Comparison of ENCODE assay signal across 1 mouse cellular context in the genomic region with DNA sequence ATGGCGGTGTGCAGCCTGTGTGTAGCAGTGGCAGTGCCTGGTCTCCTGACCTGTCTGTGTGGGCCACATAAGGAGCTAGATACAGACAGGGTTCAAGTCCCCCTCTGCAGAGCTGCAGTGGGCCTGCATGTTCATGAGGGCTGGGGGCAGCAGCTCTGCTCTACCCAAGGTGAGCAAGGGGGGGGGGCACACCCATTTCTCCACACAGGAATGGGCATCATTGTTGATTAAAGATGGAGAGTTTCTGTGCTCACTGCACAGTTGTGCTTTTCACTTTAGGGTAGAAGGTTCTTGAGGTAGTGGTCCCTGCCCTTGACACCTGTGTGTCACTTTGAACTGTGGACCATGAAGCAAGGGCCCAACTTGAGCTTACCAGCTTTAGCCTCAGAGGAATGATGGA.
TF ChIP-seq lines count a peak whose summit lies in the region.

No protein-coding gene starts in this region.

TF ChIP-seq in myocyte, 11 proteins besides CTCF, POLR2A, EP300 and RAD21:
- no peak for TF ChIP-seq POLR2AphosphoS2 (IDR thresholded peaks at IDR 0.05; ENCODE audit: insufficient read length, low read depth)
- no peak for TF ChIP-seq MYOD1 (IDR thresholded peaks at IDR 0.05; ENCODE audit: control insufficient read depth in 1 of 3, insufficient read length in 2 of 3, low read depth in 2 of 3)
- no peak for TF ChIP-seq REST (IDR thresholded peaks at IDR 0.05; ENCODE audit: insufficient read depth, insufficient read length)
- no peak for TF ChIP-seq MAX (IDR thresholded peaks at IDR 0.05; ENCODE audit: low read depth)
- no peak for TF ChIP-seq CEBPB (IDR thresholded peaks at IDR 0.05; ENCODE audit: insufficient read depth, poor library complexity, severe bottlenecking)
- no peak for TF ChIP-seq TCF3 (IDR thresholded peaks at IDR 0.05; ENCODE audit: insufficient read length, low read depth)
- no peak for TF ChIP-seq TCF12 (IDR thresholded peaks at IDR 0.05; ENCODE audit: insufficient read depth, poor library complexity, severe bottlenecking)
- TF ChIP-seq MYOG (IDR thresholded peaks at IDR 0.05; ENCODE audit: control insufficient read depth in 1 of 3, insufficient read depth in 1 of 3, insufficient read length in 2 of 3, low read depth in 2 of 3): no peak
- no peak for TF ChIP-seq USF1 (IDR thresholded peaks at IDR 0.05; ENCODE audit: low read depth)
